8 mouse cellular contexts compared by ENCODE assay signal in the genomic region with DNA sequence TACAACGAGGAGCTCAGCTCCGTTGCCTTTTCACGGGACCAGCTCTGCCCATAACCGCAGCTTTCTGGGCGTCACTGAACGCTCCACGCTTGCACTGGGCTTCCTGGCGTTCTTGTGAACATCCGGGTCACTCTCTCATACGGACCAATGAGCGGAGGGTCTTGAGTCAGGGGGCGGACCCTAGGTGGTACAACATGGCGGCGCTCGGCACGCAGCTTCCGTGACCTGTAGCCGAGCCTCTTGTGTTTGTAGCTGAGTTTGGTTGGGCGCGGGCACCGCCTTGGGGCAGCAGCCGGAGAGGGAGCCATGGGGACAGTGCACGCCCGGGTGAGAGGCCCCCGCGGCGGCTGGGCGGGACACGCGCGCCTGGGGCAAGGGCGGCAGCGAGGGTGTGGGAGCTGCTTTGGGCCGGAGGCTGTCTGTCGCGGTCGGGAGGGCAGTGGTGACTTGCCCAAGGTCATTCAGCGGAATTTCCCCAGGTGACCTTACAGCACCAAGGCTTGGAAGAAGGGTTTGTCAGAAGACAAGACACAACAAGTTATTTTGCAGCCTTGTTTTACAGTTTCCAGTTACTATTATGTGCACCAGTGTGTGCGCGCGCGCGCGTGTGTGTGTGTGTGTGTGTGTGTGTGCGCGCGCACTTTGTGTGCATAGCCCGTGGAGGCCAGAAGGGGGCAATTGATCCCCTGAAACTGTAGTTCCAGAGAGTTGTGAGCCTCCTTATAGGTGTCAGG. TPM values are rescaled to one million over a fixed set of nuclear protein-coding genes. Genes with fewer than 3 reads are reported as not detected.
DNase-seq lines count a peak whose midpoint lies in the region; ATAC-seq lines count a peak whose summit lies in the region.

A gene (plus strand): TSS at position 184 of the 734 bp plus-strand sequence.

- ATAC-seq in forebrain, embryonic 14.5 days, result peak; percentile 100
- ATAC-seq in neural tube, embryonic 15.5 days (ENCODE audit: low FRiP score), result peak; percentile 99

- no peaks in the 10 kb centered on the region for H3K9me3 ChIP-seq in forebrain, embryonic 14.5 days (replicated peaks; ENCODE audit: control insufficient read depth, low read length)
- no peaks in the 10 kb centered on the region for H3K9me3 ChIP-seq in neural tube, embryonic 15.5 days (replicated peaks)

- 3% methylated on average over 48 of the region's 48 CpGs for WGBS in forebrain, embryonic 14.5 days
- 4% methylated on average over 48 of the region's 48 CpGs for WGBS in neural tube, embryonic 15.5 days

- 0 out of 2 replicates have a peak, but pooled peaks cover 4% of the 10 kb centered on the region for H3K4me1 ChIP-seq in forebrain, embryonic 14.5 days (ENCODE audit: control insufficient read depth, insufficient read depth, low read length)
- peaks cover 23% of the 10 kb centered on the region for H3K4me1 ChIP-seq in neural tube, embryonic 15.5 days

- no peaks in the 10 kb centered on the region for H3K27me3 ChIP-seq in forebrain, embryonic 14.5 days (replicated peaks; ENCODE audit: control insufficient read depth, insufficient read depth, low read length)
- H3K27me3 ChIP-seq in neural tube, embryonic 15.5 days (replicated peaks), result no peaks in the 10 kb centered on the region

- H3K4me2 ChIP-seq in forebrain, embryonic 14.5 days (ENCODE audit: low read length), result peak within 1 kb of the TSS; percentile 76
- peak within 1 kb of the TSS; percentile 66 for H3K4me2 ChIP-seq in neural tube, embryonic 15.5 days

- H3K36me3 ChIP-seq in forebrain, embryonic 14.5 days (ENCODE audit: control insufficient read depth, insufficient read depth, low read length), result peaks cover 17% of the 10 kb centered on the region
- peaks cover 19% of the 10 kb centered on the region for H3K36me3 ChIP-seq in neural tube, embryonic 15.5 days

- H3K9ac ChIP-seq in forebrain, embryonic 14.5 days (ENCODE audit: low read length), result peak within 1 kb of the TSS; percentile 82
- H3K9ac ChIP-seq in neural tube, embryonic 15.5 days (replicated peaks), result peak within 1 kb of the TSS; percentile 90

- H3K4me3 ChIP-seq in forebrain, embryonic 14.5 days (ENCODE audit: low read depth, low read length), result peak within 1 kb of the TSS; percentile 92
- peak within 1 kb of the TSS; percentile 97 for H3K4me3 ChIP-seq in neural tube, embryonic 15.5 days (replicated peaks)

- DNase-seq in ES-CJ7 (ENCODE audit: low read depth, low spot score), result peak; percentile 99
- peak; percentile 87 for DNase-seq in cerebellum, adult 11 months
- DNase-seq in forebrain, embryonic 14.5 days (ENCODE audit: low spot score), result peak; percentile 98
- peak; percentile 88 to 91 for DNase-seq in heart, postnatal 14 days
- peak; percentile 94 for DNase-seq in layer of hippocampus, adult 11-12 months (ENCODE audit: low spot score)
- DNase-seq in lung, adult 18-20 months, result peak; percentile 92 to 93
- DNase-seq in testis, postnatal 14 days (ENCODE audit: low spot score), result peak; percentile 93

- H3K27ac ChIP-seq in forebrain, embryonic 14.5 days (ENCODE audit: low read depth, low read length), result peak within 1 kb of the TSS; percentile 82
- peak within 1 kb of the TSS; percentile 92 for H3K27ac ChIP-seq in neural tube, embryonic 15.5 days (replicated peaks)

- intact Hi-C loops in heart, postnatal 14 days (cut with DNase I), result no loop called here

RNA-seq across cellular contexts. Expression of the gene that starts here (rescaled TPM):
- polyA plus RNA-seq in forebrain, embryonic 14.5 days (2014; fragmentation: Nextera tagmentation; extraction: Ambion mirVana), result 60.5 and 60.9 TPM in 2 replicates
- total RNA-seq in heart, postnatal 14 days (2021), result 100 to 1,000 TPM; 265 to 269 TPM
- polyA plus RNA-seq in neural tube, embryonic 15.5 days (2015; fragmentation: Nextera tagmentation; extraction: Ambion mirVana), result 89.4 and 91.9 TPM in 2 replicates

Comparison
In these comparisons a context has a peak if more than half of its experiments do, and no peak if none do; other contexts are left out.
1. Peak in every context shown above with its lines: DNase-seq, ATAC-seq, H3K4me3 ChIP-seq and H3K27ac ChIP-seq.